ENCODE assay signal across 17 mouse cellular contexts in the genomic region with DNA sequence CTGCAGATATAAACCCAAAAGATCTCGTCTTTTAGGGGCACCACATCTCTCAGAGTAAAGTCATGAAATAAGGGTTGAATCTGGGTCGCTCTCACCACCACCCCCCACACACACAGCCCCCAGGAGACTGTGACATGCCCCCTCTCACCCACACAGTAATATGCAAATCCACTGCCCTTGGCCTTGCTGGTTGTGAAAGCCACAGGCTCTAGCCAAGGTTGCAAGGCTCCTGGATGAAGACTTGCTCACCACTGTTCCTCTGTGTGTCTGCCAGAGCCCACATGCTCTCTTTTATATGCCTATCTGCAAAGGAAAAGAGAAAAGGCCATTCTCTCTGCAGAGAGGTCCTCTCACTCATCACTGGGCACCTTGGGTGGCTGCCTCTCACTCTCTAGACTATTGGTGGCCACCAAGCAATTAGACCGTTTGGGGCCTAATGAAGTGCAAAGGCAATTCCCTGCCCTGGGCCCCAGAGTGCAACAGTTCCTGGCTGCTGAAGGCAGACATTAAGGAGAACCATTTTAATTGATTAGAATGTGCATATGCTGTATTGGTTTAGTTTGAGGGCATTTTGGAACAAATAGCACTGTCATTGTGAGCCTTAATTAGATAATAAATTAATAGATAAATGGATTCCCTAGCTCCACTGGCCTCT.
DNase-seq lines count a peak whose midpoint lies in the region; ATAC-seq lines count a peak whose summit lies in the region.
"Had no signal": no experiment of that assay in that cellular context is flagged by ENCODE, and none has a peak within 500 bp of the region (broad histone marks: within the 10 kb centered on the region; RNA-seq: fewer than 3 reads in every experiment).

No protein-coding gene starts in this region.

- DNase-seq in Muller cell, postnatal 12 days (ENCODE audit: inconsistent ontology term): peak; percentile 63
- DNase-seq in adrenal gland, postnatal 10 days: peak; percentile 39
- DNase-seq in limb, embryonic 10.5 days (ENCODE audit: low spot score): no peak
- DNase-seq in cerebellum, adult 18-20 months: no peak
- DNase-seq in yolk sac, embryonic 10.5 days (ENCODE audit: low spot score): no peak
- DNase-seq: cerebellum, adult 9-10 months; heart, postnatal 4 days; kidney, adult 2 months; kidney, postnatal 4 days; left cerebral cortex, postnatal 4 days; right cerebral cortex, postnatal 25 days had no signal

- H3K4me2 ChIP-seq in embryonic facial prominence, embryonic 13.5 days: no peak overlapping the region
- H3K4me2 ChIP-seq in kidney, embryonic 15.5 days: no peak overlapping the region
- H3K4me2 ChIP-seq: heart, embryonic 13.5 days; liver, embryonic 15.5 days had no signal

- peaks cover 19% of the 10 kb centered on the region for H3K4me1 ChIP-seq in embryonic facial prominence, embryonic 13.5 days
- H3K4me1 ChIP-seq in limb, embryonic 10.5 days: peaks cover 56% of the 10 kb centered on the region
- peaks cover 4% of the 10 kb centered on the region; the same call in 1 of the 2 replicates for H3K4me1 ChIP-seq in kidney, embryonic 15.5 days
- H3K4me1 ChIP-seq: liver, embryonic 15.5 days had no signal

- no peaks in the 10 kb centered on the region for H3K36me3 ChIP-seq in embryonic facial prominence, embryonic 13.5 days
- no peaks in the 10 kb centered on the region for H3K36me3 ChIP-seq in limb, embryonic 10.5 days
- no peaks in the 10 kb centered on the region for H3K36me3 ChIP-seq in kidney, embryonic 15.5 days
- H3K36me3 ChIP-seq: heart, embryonic 13.5 days; liver, embryonic 15.5 days had no signal

- H3K9ac ChIP-seq in embryonic facial prominence, embryonic 13.5 days: no peak overlapping the region
- H3K9ac ChIP-seq in kidney, embryonic 15.5 days: no peak overlapping the region
- H3K9ac ChIP-seq: heart, embryonic 13.5 days; liver, embryonic 15.5 days had no signal

- H3K27me3 ChIP-seq in embryonic facial prominence, embryonic 13.5 days: no peaks in the 10 kb centered on the region
- H3K27me3 ChIP-seq in limb, embryonic 10.5 days (ENCODE audit: low read depth, poor library complexity, severe bottlenecking): no peaks in the 10 kb centered on the region
- no peaks in the 10 kb centered on the region for H3K27me3 ChIP-seq in kidney, embryonic 15.5 days
- H3K27me3 ChIP-seq: liver, embryonic 15.5 days had no signal

- no peak overlapping the region for H3K4me3 ChIP-seq in embryonic facial prominence, embryonic 13.5 days
- no peak overlapping the region for H3K4me3 ChIP-seq in limb, embryonic 10.5 days
- no peak overlapping the region for H3K4me3 ChIP-seq in kidney, embryonic 15.5 days (replicated peaks)
- H3K4me3 ChIP-seq: erythroblast, embryonic 14.5 days; heart, embryonic 13.5 days; liver, embryonic 15.5 days had no signal

- H3K9me3 ChIP-seq in embryonic facial prominence, embryonic 13.5 days: no peaks in the 10 kb centered on the region
- H3K9me3 ChIP-seq in limb, embryonic 10.5 days (replicated peaks): no peaks in the 10 kb centered on the region
- no peaks in the 10 kb centered on the region for H3K9me3 ChIP-seq in kidney, embryonic 15.5 days (replicated peaks)
- H3K9me3 ChIP-seq: heart, embryonic 13.5 days; liver, embryonic 15.5 days had no signal

- WGBS in embryonic facial prominence, embryonic 13.5 days: 57% methylated on average over 3 of the region's 3 CpGs
- WGBS in limb, embryonic 10.5 days: 58% methylated on average over 3 of the region's 3 CpGs
- WGBS in kidney, embryonic 15.5 days: 52% methylated on average over 3 of the region's 3 CpGs

- no peak for ATAC-seq in embryonic facial prominence, embryonic 13.5 days (ENCODE audit: insufficient number of reproducible peaks, insufficient read depth, low FRiP score, low TSS enrichment, low read depth)
- ATAC-seq in kidney, embryonic 15.5 days (replicated peaks; ENCODE audit: low FRiP score): no peak
- ATAC-seq: lung, postnatal 0 days had no signal

- H3K27ac ChIP-seq in embryonic facial prominence, embryonic 13.5 days: peak overlapping the region; percentile 73
- peak overlapping the region; percentile 80 for H3K27ac ChIP-seq in limb, embryonic 10.5 days
- no peak overlapping the region for H3K27ac ChIP-seq in kidney, embryonic 15.5 days
- H3K27ac ChIP-seq: heart, embryonic 13.5 days; liver, embryonic 15.5 days had no signal

Comparison
In these comparisons a context has a peak if more than half of its experiments do, and no peak if none do; other contexts are left out.
1. DNase-seq: peak in Muller cell, postnatal 12 days (single experiment) and adrenal gland, postnatal 10 days (single experiment); none in limb, embryonic 10.5 days (single experiment), cerebellum, adult 18-20 months (0 of 2) and yolk sac, embryonic 10.5 days (single experiment).